Comparison of ENCODE assay signal across 13 mouse cellular contexts in genomic region chr11:18989669-18990243, GRCm38 (mm10). TPM values are rescaled to one million over a fixed set of nuclear protein-coding genes. Genes with fewer than 3 reads are reported as not detected.
DNase-seq lines count a peak whose midpoint lies in the region; ATAC-seq and TF ChIP-seq lines count a peak whose summit lies in the region.
"Had no signal": no experiment of that assay in that cellular context is flagged by ENCODE, and none has a peak within 500 bp of the region (broad histone marks: within the 10 kb centered on the region; RNA-seq: fewer than 3 reads in every experiment).

No protein-coding gene starts in this region.

- no peak overlapping the region for H3K4me3 ChIP-seq in stomach, embryonic 16.5 days (replicated peaks; ENCODE audit: low read length)
- H3K4me3 ChIP-seq in stomach, postnatal 0 days (ENCODE audit: low read depth, low read length): no peak overlapping the region
- H3K4me3 ChIP-seq in forebrain, embryonic 16.5 days (replicated peaks; ENCODE audit: low read length): no peak overlapping the region
- H3K4me3 ChIP-seq in midbrain, embryonic 12.5 days: no peak overlapping the region
- no peak overlapping the region for H3K4me3 ChIP-seq in liver, postnatal 0 days (ENCODE audit: low read depth, low read length)
- H3K4me3 ChIP-seq in kidney, embryonic 15.5 days (replicated peaks): no peak overlapping the region
- H3K4me3 ChIP-seq: stomach, embryonic 15.5 days had no signal

- no peak overlapping the region for H3K4me2 ChIP-seq in stomach, embryonic 16.5 days (ENCODE audit: low read depth, low read length)
- H3K4me2 ChIP-seq in stomach, postnatal 0 days (replicated peaks; ENCODE audit: low read depth): no peak overlapping the region
- peak overlapping the region; percentile 25; the same call in 1 of the 2 replicates for H3K4me2 ChIP-seq in forebrain, embryonic 16.5 days (ENCODE audit: low read length)
- H3K4me2 ChIP-seq in midbrain, embryonic 12.5 days (replicated peaks): peak overlapping the region; percentile 34
- no peak overlapping the region for H3K4me2 ChIP-seq in liver, postnatal 0 days (ENCODE audit: low read depth, low read length)
- no peak overlapping the region for H3K4me2 ChIP-seq in kidney, embryonic 15.5 days
- H3K4me2 ChIP-seq: stomach, embryonic 15.5 days had no signal

- H3K4me1 ChIP-seq in stomach, embryonic 16.5 days (ENCODE audit: control insufficient read depth, insufficient read depth, low read length): peaks cover 3% of the 10 kb centered on the region; the same call in 1 of the 2 replicates
- H3K4me1 ChIP-seq in stomach, postnatal 0 days (replicated peaks; ENCODE audit: control insufficient read depth, insufficient read depth): no peaks in the 10 kb centered on the region
- peaks cover 20% of the 10 kb centered on the region for H3K4me1 ChIP-seq in forebrain, embryonic 16.5 days (replicated peaks; ENCODE audit: control insufficient read depth, insufficient read depth, low read length)
- peaks cover 33% of the 10 kb centered on the region for H3K4me1 ChIP-seq in midbrain, embryonic 12.5 days
- H3K4me1 ChIP-seq in liver, postnatal 0 days (ENCODE audit: insufficient read depth): no peaks in the 10 kb centered on the region
- H3K4me1 ChIP-seq in kidney, embryonic 15.5 days: peaks cover 18% of the 10 kb centered on the region

- WGBS in stomach, embryonic 16.5 days: 55% methylated on average over 6 of the region's 6 CpGs
- WGBS in stomach, postnatal 0 days: 57% methylated on average over 6 of the region's 6 CpGs
- WGBS in forebrain, embryonic 16.5 days: 3% methylated on average over 6 of the region's 6 CpGs
- 12% methylated on average over 6 of the region's 6 CpGs for WGBS in midbrain, embryonic 12.5 days
- WGBS in liver, postnatal 0 days (ENCODE audit: insufficient replicate concordance): 74% methylated on average over 6 of the region's 6 CpGs
- 35% methylated on average over 6 of the region's 6 CpGs for WGBS in kidney, embryonic 15.5 days

- H3K36me3 ChIP-seq in stomach, embryonic 16.5 days (ENCODE audit: control insufficient read depth, insufficient read depth, low read length): peaks cover 37% of the 10 kb centered on the region
- H3K36me3 ChIP-seq in stomach, postnatal 0 days (ENCODE audit: control insufficient read depth, insufficient read depth, low read length): peaks cover 21% of the 10 kb centered on the region
- H3K36me3 ChIP-seq in forebrain, embryonic 16.5 days (ENCODE audit: control insufficient read depth, insufficient read depth): 0 out of 2 replicates have a peak, but pooled peaks cover 2% of the 10 kb centered on the region
- peaks cover 23% of the 10 kb centered on the region for H3K36me3 ChIP-seq in midbrain, embryonic 12.5 days
- H3K36me3 ChIP-seq in liver, postnatal 0 days (replicated peaks; ENCODE audit: insufficient read depth, low read length): 0 out of 2 replicates have a peak, but pooled peaks cover 8% of the 10 kb centered on the region
- H3K36me3 ChIP-seq in kidney, embryonic 15.5 days: peaks cover 72% of the 10 kb centered on the region

- no peak overlapping the region for H3K9ac ChIP-seq in stomach, embryonic 16.5 days (ENCODE audit: low read length)
- H3K9ac ChIP-seq in stomach, postnatal 0 days (ENCODE audit: low read length): no peak overlapping the region
- no peak overlapping the region for H3K9ac ChIP-seq in forebrain, embryonic 16.5 days (replicated peaks; ENCODE audit: low read depth, low read length)
- H3K9ac ChIP-seq in midbrain, embryonic 12.5 days (replicated peaks): 0 out of 2 replicates have a peak overlapping the region, but pooled peaks have one; percentile 11
- no peak overlapping the region for H3K9ac ChIP-seq in liver, postnatal 0 days (replicated peaks)
- no peak overlapping the region for H3K9ac ChIP-seq in kidney, embryonic 15.5 days
- H3K9ac ChIP-seq: stomach, embryonic 15.5 days had no signal

- TF ChIP-seq EP300 in stomach, postnatal 0 days (optimal IDR thresholded peaks at IDR 0.05): no peak
- TF ChIP-seq EP300 in liver, postnatal 0 days (IDR thresholded peaks at IDR 0.05; ENCODE audit: low read depth): no peak

- intact Hi-C loops in gastrocnemius, postnatal 36 days (cut with DNase I): no loop called here

- ATAC-seq in stomach, embryonic 16.5 days (ENCODE audit: insufficient read depth, low FRiP score): no peak
- ATAC-seq in stomach, postnatal 0 days (ENCODE audit: low FRiP score, low TSS enrichment): no peak
- ATAC-seq in forebrain, embryonic 16.5 days: peak; percentile 56; the same call in 1 of the 2 replicates
- ATAC-seq in midbrain, embryonic 12.5 days (ENCODE audit: low FRiP score, low read depth): peak; percentile 17
- no peak for ATAC-seq in liver, postnatal 0 days
- no peak for ATAC-seq in kidney, embryonic 15.5 days (replicated peaks; ENCODE audit: low FRiP score)
- ATAC-seq: inflammation-experienced regulatory T-cells, adult 6 months had no signal

- H3K27ac ChIP-seq in stomach, embryonic 16.5 days (ENCODE audit: low read length): peak overlapping the region; percentile 13; the same call in 1 of the 2 replicates
- H3K27ac ChIP-seq in stomach, postnatal 0 days (replicated peaks): no peak overlapping the region
- H3K27ac ChIP-seq in forebrain, embryonic 16.5 days (ENCODE audit: low read length): 0 out of 2 replicates have a peak overlapping the region, but pooled peaks have one; percentile 5
- H3K27ac ChIP-seq in midbrain, embryonic 12.5 days (replicated peaks): peak overlapping the region; percentile 67
- H3K27ac ChIP-seq in liver, postnatal 0 days (ENCODE audit: low read depth): no peak overlapping the region
- no peak overlapping the region for H3K27ac ChIP-seq in kidney, embryonic 15.5 days
- H3K27ac ChIP-seq: stomach, embryonic 15.5 days had no signal

- H3K27me3 ChIP-seq in stomach, embryonic 16.5 days (ENCODE audit: control insufficient read depth, insufficient read depth, low read length): no peaks in the 10 kb centered on the region
- H3K27me3 ChIP-seq in stomach, postnatal 0 days (ENCODE audit: control insufficient read depth, insufficient read depth, low read length): no peaks in the 10 kb centered on the region
- H3K27me3 ChIP-seq in forebrain, embryonic 16.5 days (replicated peaks; ENCODE audit: control insufficient read depth, insufficient read depth, low read length): no peaks in the 10 kb centered on the region
- H3K27me3 ChIP-seq in midbrain, embryonic 12.5 days: peaks cover 12% of the 10 kb centered on the region; the same call in 1 of the 2 replicates
- H3K27me3 ChIP-seq in liver, postnatal 0 days (ENCODE audit: insufficient read depth, low read length): no peaks in the 10 kb centered on the region
- H3K27me3 ChIP-seq in kidney, embryonic 15.5 days: no peaks in the 10 kb centered on the region
- H3K27me3 ChIP-seq: CH12.LX; stomach, embryonic 15.5 days had no signal

- DNase-seq in stomach, postnatal 0 days (ENCODE audit: low spot score): no peak
- no peak for DNase-seq in liver, postnatal 0 days
- DNase-seq in gastrocnemius, postnatal 36 days: no peak
- DNase-seq: adrenal gland, adult 8-10 months; kidney, postnatal 25 days; liver had no signal

- no peak for TF ChIP-seq CTCF in stomach, postnatal 0 days (IDR thresholded peaks at IDR 0.05; ENCODE audit: low read depth)
- no peak for TF ChIP-seq CTCF in liver, postnatal 0 days (IDR thresholded peaks at IDR 0.05; ENCODE audit: low read depth)

- H3K9me3 ChIP-seq in stomach, embryonic 16.5 days (replicated peaks; ENCODE audit: control insufficient read depth, low read length): no peaks in the 10 kb centered on the region
- H3K9me3 ChIP-seq in stomach, postnatal 0 days (ENCODE audit: control insufficient read depth, low read length): no peaks in the 10 kb centered on the region
- no peaks in the 10 kb centered on the region for H3K9me3 ChIP-seq in forebrain, embryonic 16.5 days (ENCODE audit: control insufficient read depth, low read length)
- no peaks in the 10 kb centered on the region for H3K9me3 ChIP-seq in midbrain, embryonic 12.5 days
- H3K9me3 ChIP-seq in liver, postnatal 0 days (ENCODE audit: low read length): no peaks in the 10 kb centered on the region
- H3K9me3 ChIP-seq in kidney, embryonic 15.5 days (replicated peaks): no peaks in the 10 kb centered on the region
- H3K9me3 ChIP-seq: stomach, embryonic 15.5 days had no signal

RNA-seq across cellular contexts. Expression of gene Meis1, which starts 29.0 kb away (rescaled TPM):
- 143 and 153 TPM in 2 replicates for polyA plus RNA-seq in stomach, embryonic 16.5 days (2015; fragmentation: Nextera tagmentation; extraction: Ambion mirVana)
- 48.5 and 50.2 TPM in 2 replicates for polyA plus RNA-seq in stomach, postnatal 0 days (2015; fragmentation: Nextera tagmentation; extraction: Ambion mirVana)
- 28.5 and 41.4 TPM in 2 replicates for polyA plus RNA-seq in forebrain, embryonic 16.5 days (2015; fragmentation: Nextera tagmentation; extraction: Ambion mirVana)
- polyA plus RNA-seq in midbrain, embryonic 12.5 days (2016; fragmentation: Nextera tagmentation; extraction: Ambion mirVana): 40.5 and 44.8 TPM in 2 replicates
- polyA plus RNA-seq in liver, postnatal 0 days (2015; fragmentation: Nextera tagmentation; extraction: Ambion mirVana): 6.7 TPM in 2 replicates
- polyA plus RNA-seq in kidney, embryonic 15.5 days (2015; fragmentation: Nextera tagmentation; extraction: Ambion mirVana): 118 and 130 TPM in 2 replicates
- total RNA-seq in gastrocnemius, postnatal 36 days (2021): 1 to 10 TPM; 2.8 to 4.0 TPM

Comparison
In these comparisons a context has a peak if more than half of its experiments do, and no peak if none do; other contexts are left out.
1. H3K27ac ChIP-seq: peak in stomach, embryonic 16.5 days (single experiment), forebrain, embryonic 16.5 days (single experiment) and midbrain, embryonic 12.5 days (single experiment); none in stomach, postnatal 0 days (single experiment), liver, postnatal 0 days (single experiment) and kidney, embryonic 15.5 days (single experiment).
2. ATAC-seq: peak in forebrain, embryonic 16.5 days (single experiment) and midbrain, embryonic 12.5 days (single experiment); none in stomach, embryonic 16.5 days (single experiment), stomach, postnatal 0 days (single experiment), liver, postnatal 0 days (single experiment) and kidney, embryonic 15.5 days (single experiment).
3. H3K4me2 ChIP-seq: peak in forebrain, embryonic 16.5 days (single experiment) and midbrain, embryonic 12.5 days (single experiment); none in stomach, embryonic 16.5 days (single experiment), stomach, postnatal 0 days (single experiment), liver, postnatal 0 days (single experiment) and kidney, embryonic 15.5 days (single experiment).